Mouse (Mus musculus) forebrain, postnatal 0 days (tissue): Measurements from ENCODE around the gene Slc26a6. TPM values are rescaled to one million over a fixed set of nuclear protein-coding genes. Genes with fewer than 3 reads are reported as not detected.

Source experiments
- ATAC-seq: fragments of 200-750 bp; cut with Nextera tagmentation; 2 replicates; pipeline ENCODE4 v1.8.0; 2017; ENCODE audit warnings: mild to moderate bottlenecking, moderate library complexity
- DNase-seq: peaks from one replicate; pipeline ENCODE4 v3.0.0-alpha.2; 2015
- H3K27ac ChIP-seq: fragments of 300-500 bp; sonication (generic); 2 replicates; pipeline ENCODE4 v1.5.1; 2014; ENCODE audit warnings: low read depth, mild to moderate bottlenecking, antibody characterized with exemption, low read length, moderate library complexity, mixed read lengths
- H3K27me3 ChIP-seq: fragments of 300-500 bp; sonication (generic); 2 replicates; pipeline ENCODE4 v1.6.1; 2014; ENCODE audit warnings: mild to moderate bottlenecking, low read length, mixed read lengths; ENCODE audit not compliant: insufficient read depth
- H3K36me3 ChIP-seq: fragments of 300-500 bp; sonication (generic); 2 replicates; pipeline ENCODE4 v1.6.1; 2014; ENCODE audit warnings: mild to moderate bottlenecking, moderate library complexity; ENCODE audit not compliant: insufficient read depth
- H3K4me1 ChIP-seq: fragments of 300-500 bp; sonication (generic); 2 replicates; pipeline ENCODE4 v1.6.1; 2014; ENCODE audit warnings: antibody characterized with exemption; ENCODE audit not compliant: insufficient read depth
- H3K4me2 ChIP-seq: fragments of 300-500 bp; sonication (generic); 2 replicates; pipeline ENCODE4 v1.6.1; 2014; ENCODE audit warnings: low read depth, mild to moderate bottlenecking, moderate library complexity
- H3K4me3 ChIP-seq: fragments of 300-500 bp; sonication (generic); 2 replicates; pipeline ENCODE4 v1.5.1; 2014; ENCODE audit warnings: low read depth, low read length, mixed read lengths
- H3K9ac ChIP-seq: fragments of 300-500 bp; sonication (generic); 2 replicates; pipeline ENCODE4 v1.6.1; 2014; ENCODE audit warnings: mild to moderate bottlenecking
- H3K9me3 ChIP-seq: fragments of 300-500 bp; sonication (generic); 2 replicates; pipeline ENCODE4 v1.6.1; 2016; ENCODE audit warnings: low read length
- CTCF ChIP-seq: sonication (generic); IDR thresholded peaks from 2 replicates; pipeline ENCODE4 v1.5.1; 2016; ENCODE audit warnings: antibody characterized with exemption, control low read depth, low read depth
- WGBS: fragments of 180-500 bp; shearing (Covaris S2); extraction: QIAGEN DNeasy Blood & Tissue Kit; methylation state at CpG from one replicate; pipeline ENCODE4 v1.1.7; 2014; 5-methylcytosine and 5-hydroxymethylcytosine counted together
- polyA plus RNA-seq: library from polyadenylated mRNA; unstranded; fragments of >200 nt; fragmentation: Nextera tagmentation; extraction: Ambion mirVana; gene quantifications from 2 replicates; pipeline ENCODE4 v1.2.1, GENCODE M21; 2015
- total RNA-seq: library from RNA; depleted of rRNA; stranded (reverse); fragments of >200 nt; gene quantifications from 2 replicates; pipeline ENCODE4 v1.2.3, GENCODE M21; 2014

Gene Slc26a6
- total and polyA plus RNA-seq, 2 experiments from 2014 or later, result 18.0 to 19.4 TPM

GRCm38 (mm10) chr9:108825820-108826699 lies 27.0 kb upstream of the Slc26a6 start, which contains the start of gene Celsr3:
Gene Celsr3 (plus strand): TSS chr9:108826320.
- Histone ChIP-seq H3K9ac (peak within 1 kb of the TSS; percentile 88), H3K9me3 (no peaks in the 10 kb centered on the region), H3K36me3 (peaks cover 30% of the 10 kb centered on the region), H3K27ac (peak within 1 kb of the TSS; percentile 89), H3K4me2 (peak within 1 kb of the TSS; percentile 88), H3K4me3 (peak within 1 kb of the TSS; percentile 80), H3K27me3 (no peaks in the 10 kb centered on the region), H3K4me1 (peaks cover 17% of the 10 kb centered on the region)
- no peak for TF ChIP-seq CTCF
- WGBS, result 2% methylated on average over 64 of the region's 70 CpGs
- DNase-seq (peak; percentile 98), ATAC-seq (peak; percentile 81)

DNA sequence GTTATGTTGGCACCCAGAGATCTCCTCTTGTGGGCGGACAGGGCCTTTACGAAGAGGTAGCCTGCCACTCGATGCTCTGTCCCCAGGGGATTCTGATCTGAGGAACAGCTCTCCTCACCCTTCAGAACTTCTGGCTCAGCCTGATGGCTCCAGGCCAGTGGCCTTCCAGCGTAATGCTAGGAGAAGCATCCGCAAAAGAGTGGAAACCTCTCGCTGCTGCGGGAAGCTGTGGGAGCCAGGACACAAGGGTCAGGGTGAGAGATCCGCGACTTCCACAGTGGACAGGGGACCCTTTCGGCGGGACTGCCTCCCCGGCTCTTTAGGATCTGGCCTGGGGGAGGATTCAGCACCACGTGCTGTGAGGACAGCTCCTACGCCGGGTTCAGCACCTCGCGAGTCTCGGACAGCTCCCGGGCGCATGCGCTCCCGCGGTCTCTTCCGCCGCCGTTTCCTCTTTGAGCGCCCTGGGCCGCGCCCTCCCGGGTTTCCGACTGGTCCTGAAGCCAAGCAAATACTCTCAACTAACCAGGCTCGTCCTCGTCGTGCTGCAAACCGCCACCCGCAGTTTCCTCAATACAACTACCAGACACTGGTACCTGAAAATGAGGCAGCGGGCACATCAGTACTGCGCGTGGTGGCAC lies 26.3 kb upstream of the Slc26a6 start:
- H3K4me3 ChIP-seq, result peak overlapping the region; percentile 80
- DNase-seq, result peak; percentile 79
- H3K4me2 ChIP-seq, result peak overlapping the region; percentile 88
- H3K9ac ChIP-seq, result peak overlapping the region; percentile 88
- WGBS, result 2% methylated on average over 39 of the region's 39 CpGs
- H3K36me3 ChIP-seq, result peaks cover 31% of the 10 kb centered on the region
- no peak for ATAC-seq
- H3K27ac ChIP-seq, result peak overlapping the region; percentile 89
- peaks cover 25% of the 10 kb centered on the region for H3K4me1 ChIP-seq
- H3K27me3 ChIP-seq, result no peaks in the 10 kb centered on the region
- no peaks in the 10 kb centered on the region for H3K9me3 ChIP-seq
- no peak for TF ChIP-seq CTCF

DNA sequence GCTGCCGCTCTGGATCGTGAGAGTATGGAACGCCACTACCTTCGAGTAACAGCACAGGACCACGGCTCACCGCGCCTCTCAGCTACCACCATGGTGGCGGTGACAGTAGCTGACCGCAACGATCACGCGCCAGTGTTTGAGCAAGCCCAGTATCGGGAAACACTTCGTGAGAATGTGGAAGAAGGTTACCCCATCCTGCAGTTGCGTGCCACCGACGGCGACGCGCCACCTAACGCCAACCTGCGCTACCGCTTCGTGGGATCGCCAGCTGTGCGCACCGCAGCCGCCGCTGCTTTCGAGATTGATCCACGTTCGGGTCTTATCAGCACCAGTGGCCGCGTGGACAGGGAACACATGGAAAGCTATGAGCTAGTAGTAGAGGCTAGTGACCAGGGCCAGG lies 25.6 kb upstream of the Slc26a6 start:
- peak overlapping the region; percentile 88 for H3K9ac ChIP-seq
- 11% methylated on average over 34 of the region's 34 CpGs for WGBS
- ATAC-seq (no peak), DNase-seq (peak; percentile 45)
- H3K27me3 ChIP-seq, result no peaks in the 10 kb centered on the region
- no peak overlapping the region for H3K27ac ChIP-seq
- peak overlapping the region; percentile 80 for H3K4me3 ChIP-seq
- peaks cover 31% of the 10 kb centered on the region for H3K4me1 ChIP-seq
- peak overlapping the region; percentile 88 for H3K4me2 ChIP-seq
- TF ChIP-seq CTCF, result no peak; the same call in 1 of the 2 replicates
- peaks cover 36% of the 10 kb centered on the region for H3K36me3 ChIP-seq
- H3K9me3 ChIP-seq, result no peaks in the 10 kb centered on the region

DNA sequence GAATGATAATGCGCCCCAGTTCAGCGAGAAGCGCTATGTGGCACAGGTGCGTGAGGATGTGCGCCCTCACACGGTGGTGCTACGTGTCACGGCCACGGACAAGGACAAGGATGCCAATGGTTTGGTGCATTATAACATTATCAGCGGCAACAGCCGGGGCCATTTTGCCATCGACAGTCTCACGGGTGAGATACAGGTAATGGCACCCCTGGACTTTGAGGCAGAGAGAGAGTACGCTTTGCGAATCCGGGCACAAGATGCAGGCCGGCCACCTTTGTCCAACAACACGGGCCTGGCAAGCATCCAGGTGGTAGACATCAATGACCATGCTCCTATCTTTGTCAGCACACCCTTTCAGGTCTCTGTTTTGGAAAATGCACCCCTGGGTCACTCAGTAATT lies 25.2 kb upstream of the Slc26a6 start:
- DNase-seq, result no peak
- no peaks in the 10 kb centered on the region for H3K27me3 ChIP-seq
- WGBS, result 68% methylated on average over 18 of the region's 18 CpGs
- peak overlapping the region; percentile 88 for H3K4me2 ChIP-seq
- no peak for TF ChIP-seq CTCF
- no peak overlapping the region; the same call in 1 of the 2 replicates for H3K4me3 ChIP-seq
- no peak overlapping the region; the same call in 1 of the 2 replicates for H3K9ac ChIP-seq
- no peak for ATAC-seq
- H3K9me3 ChIP-seq, result no peaks in the 10 kb centered on the region
- peaks cover 41% of the 10 kb centered on the region for H3K36me3 ChIP-seq
- no peak overlapping the region for H3K27ac ChIP-seq
- peaks cover 32% of the 10 kb centered on the region for H3K4me1 ChIP-seq

DNA sequence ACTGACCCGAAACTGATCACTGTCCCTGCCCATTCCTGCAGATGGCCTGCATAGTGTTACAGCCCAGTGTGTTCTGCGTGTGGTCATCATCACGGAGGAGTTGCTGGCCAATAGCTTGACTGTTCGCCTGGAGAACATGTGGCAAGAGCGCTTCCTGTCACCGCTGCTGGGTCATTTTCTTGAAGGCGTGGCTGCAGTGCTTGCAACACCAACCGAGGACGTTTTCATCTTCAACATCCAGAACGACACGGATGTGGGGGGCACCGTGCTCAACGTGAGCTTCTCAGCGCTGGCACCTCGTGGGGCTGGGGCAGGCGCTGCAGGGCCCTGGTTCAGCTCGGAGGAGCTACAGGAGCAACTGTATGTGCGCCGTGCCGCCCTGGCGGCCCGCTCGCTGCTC lies 21.4 kb upstream of the Slc26a6 start:
- Histone ChIP-seq H3K27ac (no peak overlapping the region), H3K4me3 (peak overlapping the region; percentile 28; the same call in 1 of the 2 replicates), H3K27me3 (no peaks in the 10 kb centered on the region), H3K36me3 (peaks cover 78% of the 10 kb centered on the region), H3K9ac (0 out of 2 replicates have a peak overlapping the region, but pooled peaks have one; percentile 28), H3K4me2 (peak overlapping the region; percentile 53), H3K4me1 (peaks cover 32% of the 10 kb centered on the region), H3K9me3 (no peaks in the 10 kb centered on the region)
- ATAC-seq, result no peak
- DNase-seq, result no peak
- 12% methylated on average over 23 of the region's 23 CpGs for WGBS
- no peak for TF ChIP-seq CTCF

- DNase-seq, result peak; percentile 81
- peaks cover 86% of the 10 kb centered on the region for H3K36me3 ChIP-seq
These were observed 20.5 kb upstream of the Slc26a6 start for GRCm38 (mm10) chr9:108832390-108833108.

More at GRCm38 (mm10) chr9:108832390-108833108, 20.5 kb upstream of the Slc26a6 start:
- peak overlapping the region; percentile 53 for H3K4me2 ChIP-seq
- peaks cover 27% of the 10 kb centered on the region for H3K4me1 ChIP-seq
- H3K9me3 ChIP-seq, result no peaks in the 10 kb centered on the region
- TF ChIP-seq CTCF, result no peak
- 8% methylated on average over 46 of the region's 46 CpGs for WGBS
- H3K4me3 ChIP-seq, result peak overlapping the region; percentile 28
- ATAC-seq, result peak; percentile 94
- H3K27ac ChIP-seq, result no peak overlapping the region
- no peaks in the 10 kb centered on the region for H3K27me3 ChIP-seq
- peak overlapping the region; percentile 28; the same call in 1 of the 2 replicates for H3K9ac ChIP-seq
